Mouse (Mus musculus): ENCODE data around the gene Map7d1. TPM values are rescaled to one million over a fixed set of nuclear protein-coding genes. Genes with fewer than 3 reads are reported as not detected.
"Not testable (repeated sequence)": the region's sequence is repeated elsewhere in the genome, so short reads cannot be mapped to it uniquely, and the experiment has no call there.

The Map7d1 gene
- total RNA-seq, 2 experiments from 2014 or later = 18.8 to 39.6 TPM

DNA sequence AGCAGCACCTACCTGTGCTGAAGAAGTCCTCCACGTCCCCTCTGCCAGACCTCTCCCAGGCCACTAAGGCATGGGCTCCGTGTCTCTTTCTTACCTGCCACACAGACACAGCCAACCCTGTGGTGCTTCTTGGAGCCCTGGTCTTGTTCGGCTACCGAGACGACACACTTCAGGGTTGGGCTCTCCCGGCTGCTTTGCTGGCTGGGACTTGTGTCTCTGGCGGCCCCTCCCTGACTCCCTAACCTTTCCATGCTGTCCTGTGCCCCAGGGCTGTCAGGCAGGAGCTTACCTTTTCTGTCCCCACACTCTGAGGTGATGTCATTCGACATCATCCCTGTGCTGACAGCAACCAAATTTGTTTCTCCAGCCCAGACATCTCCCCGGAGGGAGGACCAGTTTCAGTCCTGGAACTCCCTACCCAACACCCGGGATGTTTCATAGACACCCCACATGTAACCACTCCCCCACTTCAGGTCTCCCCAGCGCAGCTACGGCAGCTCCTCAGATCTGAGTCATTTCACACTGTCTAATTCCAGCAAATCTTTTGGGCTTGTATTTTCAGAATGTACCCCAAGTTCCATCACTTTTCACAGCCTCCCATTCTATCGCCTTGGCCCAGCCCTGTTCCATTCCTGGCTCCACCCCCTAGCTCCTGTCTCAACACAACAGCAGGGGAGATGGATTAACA is 9.8 kb downstream of the Map7d1 start:
- no peak for ATAC-seq (replicated peaks; ENCODE audit: poor library complexity)

DNA sequence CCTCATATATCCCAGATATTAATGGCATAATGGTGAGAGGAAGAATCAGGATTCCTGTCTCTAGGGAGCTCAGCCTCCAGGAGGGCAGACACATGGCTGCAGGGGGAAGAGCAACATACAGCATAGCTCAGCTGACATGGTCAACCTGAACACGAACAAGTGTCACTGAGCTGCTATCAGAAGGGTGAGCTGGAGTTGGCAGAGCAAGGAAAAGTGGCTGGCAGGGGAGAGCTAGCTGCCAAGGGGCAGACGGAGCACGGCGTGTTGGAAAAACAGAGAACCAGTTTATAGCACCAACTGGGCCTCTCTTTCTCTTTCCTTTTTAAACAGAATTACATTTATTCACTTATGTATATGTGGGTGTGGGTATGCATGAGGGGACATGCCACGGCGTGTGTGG is 13.6 kb downstream of the Map7d1 start:
- ATAC-seq (replicated peaks; ENCODE audit: poor library complexity) = no peak

DNA sequence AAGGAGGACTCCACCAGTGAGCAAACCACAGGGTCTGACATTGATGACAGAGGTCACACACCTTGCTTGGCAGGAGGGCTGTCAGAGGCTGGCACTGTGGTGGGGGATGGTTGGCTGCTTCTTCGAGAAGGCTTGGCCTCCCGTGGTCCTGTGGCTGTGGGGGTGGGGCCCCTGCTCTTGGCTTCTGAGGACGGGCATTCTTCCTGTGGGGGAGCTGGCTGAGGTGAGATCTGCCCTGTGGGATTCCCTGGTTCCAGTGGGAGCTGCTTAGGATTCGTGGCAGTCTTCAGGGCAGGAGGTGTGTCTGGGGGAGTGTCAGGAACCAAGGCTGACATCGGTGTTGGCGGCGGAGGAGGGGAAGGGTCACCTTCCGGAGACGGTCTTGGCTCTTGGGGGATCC is 14.2 kb downstream of the Map7d1 start:
- ATAC-seq (replicated peaks; ENCODE audit: poor library complexity) = no peak

DNA sequence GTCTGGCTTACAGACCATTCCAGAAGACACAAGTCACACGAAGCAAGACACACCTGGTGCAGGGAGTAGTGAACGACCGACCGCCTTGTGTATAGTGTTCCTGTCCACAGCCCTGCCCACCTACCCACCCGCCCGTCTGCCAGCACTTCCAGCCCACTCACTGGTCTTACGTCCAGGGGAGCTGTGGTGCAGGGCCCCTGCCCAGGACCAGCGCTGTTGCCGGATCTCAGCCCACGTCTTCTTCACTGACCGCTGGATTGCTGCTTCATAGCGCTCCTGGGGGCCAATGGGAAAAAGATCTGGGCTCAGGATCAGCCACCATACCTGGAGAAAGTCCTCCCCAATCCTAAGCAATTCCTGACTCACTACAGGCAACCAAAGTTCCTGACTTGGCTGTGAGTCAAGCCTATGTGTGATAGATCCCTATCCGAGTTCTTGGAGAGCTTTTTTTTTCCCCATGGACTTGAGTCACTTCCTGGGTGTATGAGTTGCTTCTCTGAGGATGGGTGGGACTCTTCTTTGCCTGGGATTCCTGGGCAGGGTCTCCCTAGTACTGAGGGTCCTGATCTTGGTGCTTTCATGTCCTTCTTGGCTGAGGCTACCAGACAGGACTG is 16.2 kb downstream of the Map7d1 start:
- ATAC-seq (replicated peaks; ENCODE audit: poor library complexity) = no peak

DNA sequence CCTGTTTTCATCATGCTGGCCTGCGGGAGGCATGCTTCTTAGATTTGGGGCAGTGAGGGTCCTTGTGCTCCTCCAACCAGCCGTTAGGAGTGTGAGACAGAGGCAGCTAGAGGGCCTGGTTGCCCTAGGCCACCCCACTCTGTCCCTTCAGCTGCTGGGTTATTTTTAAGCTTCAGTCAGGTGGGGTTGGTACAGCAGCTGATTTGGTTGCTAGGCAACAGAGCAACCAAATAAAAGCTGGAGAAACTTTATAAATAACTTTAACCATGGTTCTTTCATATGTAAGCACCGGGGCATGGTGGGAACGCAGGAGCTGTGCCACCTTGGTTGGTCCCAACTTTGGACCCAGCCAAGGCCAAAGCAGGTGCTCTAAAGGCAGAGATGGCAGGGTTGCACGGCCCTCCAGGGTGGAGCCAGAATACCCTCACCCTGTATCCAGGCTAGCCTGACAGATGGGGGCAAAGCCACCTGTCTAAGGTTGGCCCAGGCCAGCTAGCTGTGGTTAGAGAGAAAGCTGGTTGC is 18.4 kb downstream of the Map7d1 start:
- ATAC-seq (replicated peaks; ENCODE audit: poor library complexity) = no peak

DNA sequence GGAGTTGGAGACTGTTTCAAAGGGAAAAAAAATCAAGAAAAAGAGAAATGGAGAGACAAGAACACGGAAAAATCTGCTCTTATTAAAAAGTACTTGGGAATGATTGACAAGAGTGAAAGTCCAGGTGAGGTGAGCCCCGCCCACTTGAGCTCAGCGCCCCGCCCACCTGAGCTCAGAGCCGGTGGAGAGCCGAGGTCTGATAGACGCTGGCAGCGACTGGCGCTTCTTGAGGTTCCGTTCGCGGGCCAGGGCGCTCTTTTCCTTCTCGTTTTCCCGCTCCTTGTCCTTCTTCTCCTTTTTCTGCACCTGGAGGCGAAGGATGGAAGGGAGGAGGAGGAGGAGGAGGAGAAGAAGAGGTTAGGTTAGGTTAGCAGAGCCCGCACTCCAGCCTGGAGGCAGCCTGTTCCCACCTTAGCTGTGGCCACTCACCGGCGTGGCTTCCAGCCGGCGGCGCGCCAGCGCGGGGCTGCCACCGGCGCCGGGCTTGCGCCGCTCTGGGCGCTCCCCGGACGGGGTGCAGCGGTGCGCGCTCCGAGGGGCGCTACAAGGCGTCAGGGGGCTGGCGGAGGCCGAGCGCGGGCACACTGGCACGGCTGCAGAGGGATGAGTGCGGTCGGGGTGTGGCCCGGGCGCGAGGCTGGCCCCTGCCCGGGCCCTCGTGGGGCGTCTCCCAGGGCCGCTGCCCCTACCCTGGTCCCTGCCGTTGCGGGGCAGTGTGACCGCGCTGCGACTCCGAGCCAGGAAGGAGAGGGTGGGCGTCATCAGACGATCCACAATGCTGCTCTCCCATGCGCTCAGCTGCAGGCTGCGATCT is 19.5 kb downstream of the Map7d1 start:
- no peak for ATAC-seq (replicated peaks; ENCODE audit: poor library complexity)

DNA sequence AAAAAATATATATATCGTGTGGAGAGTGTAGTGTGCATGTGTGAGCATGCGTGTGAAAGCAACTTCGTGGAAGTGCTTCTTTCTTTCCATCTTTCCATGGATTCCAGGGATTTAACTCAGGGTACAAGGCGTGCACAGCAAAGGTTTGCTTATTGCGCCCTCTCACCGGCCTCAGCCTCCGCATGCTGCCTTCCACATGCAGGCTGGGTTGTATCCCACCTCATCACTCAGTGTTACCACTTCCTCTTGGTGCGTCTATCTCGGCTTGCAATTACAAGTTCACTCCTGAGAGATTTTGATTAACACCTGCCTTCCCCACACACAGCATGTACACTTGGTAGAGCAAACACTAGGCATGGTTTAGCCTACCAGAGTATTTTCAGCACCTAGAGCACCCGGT is 21.0 kb downstream of the Map7d1 start:
- ATAC-seq (replicated peaks; ENCODE audit: poor library complexity) = peak; percentile 66

DNA sequence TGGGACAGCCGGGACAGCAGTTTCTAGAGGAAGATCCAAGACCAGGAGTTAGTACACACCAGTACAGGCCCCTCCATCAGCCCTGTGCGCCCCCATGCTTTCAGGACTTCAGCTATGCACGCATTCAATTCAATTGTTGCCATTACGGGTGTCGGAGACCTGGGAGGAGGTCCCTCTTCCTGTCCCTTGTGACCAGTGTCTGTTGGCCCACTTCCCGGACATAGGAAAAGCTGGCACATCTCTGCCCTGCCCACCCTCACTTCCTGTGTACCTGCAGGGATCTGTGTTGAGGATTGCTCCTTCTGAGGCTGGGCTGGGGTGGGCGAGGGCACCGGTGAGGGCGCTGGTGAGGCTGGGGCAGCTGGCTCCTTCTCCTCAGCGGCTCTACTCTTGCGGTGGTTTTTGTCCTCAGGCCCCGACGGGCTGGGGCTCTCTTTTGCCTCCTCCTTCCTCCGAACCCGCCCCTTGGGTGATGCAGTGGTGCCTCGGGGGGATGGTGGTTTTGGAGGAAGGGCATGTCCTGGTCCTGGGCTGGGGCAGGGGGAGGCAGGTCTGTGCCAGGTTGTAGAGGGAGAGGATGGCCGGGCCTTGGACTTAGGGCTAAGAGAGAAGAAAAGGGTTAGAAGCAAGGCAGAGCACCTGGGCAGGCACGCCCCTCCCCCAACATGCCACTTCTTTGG is 21.5 kb downstream of the Map7d1 start:
- ATAC-seq (replicated peaks; ENCODE audit: poor library complexity) = no peak

DNA sequence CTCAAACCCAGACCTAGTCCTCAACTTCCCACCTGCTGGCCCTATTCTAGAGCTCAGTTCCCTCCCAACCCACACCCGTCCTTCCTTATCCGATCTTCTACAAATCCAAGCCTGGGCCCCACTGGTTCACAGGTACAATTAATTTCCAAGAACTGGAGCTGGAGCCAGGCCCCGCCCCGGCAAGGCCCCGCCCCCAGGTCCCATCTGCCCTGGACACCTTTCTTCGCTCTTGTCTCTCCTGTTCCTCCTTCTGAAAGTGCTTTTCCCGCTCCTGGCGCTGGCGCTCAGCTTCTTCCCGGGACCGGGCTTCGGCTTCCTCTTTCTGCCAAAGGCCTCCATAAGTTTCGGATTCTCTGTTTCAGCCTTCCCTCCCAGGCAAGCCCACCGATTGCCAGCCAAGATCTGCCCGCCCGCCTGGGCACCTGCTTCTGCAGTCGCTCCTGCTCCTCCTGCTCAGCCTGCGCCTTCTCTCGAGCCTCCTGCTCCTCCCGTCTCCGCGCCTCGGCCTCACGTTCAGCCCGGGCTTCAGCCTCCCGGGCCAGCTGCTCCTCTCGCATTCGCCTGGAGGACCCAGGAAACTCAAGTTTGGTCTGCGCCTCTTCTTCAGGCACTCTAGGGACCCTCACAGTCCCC is 22.4 kb downstream of the Map7d1 start:
- no peak for ATAC-seq (replicated peaks; ENCODE audit: poor library complexity)

DNA sequence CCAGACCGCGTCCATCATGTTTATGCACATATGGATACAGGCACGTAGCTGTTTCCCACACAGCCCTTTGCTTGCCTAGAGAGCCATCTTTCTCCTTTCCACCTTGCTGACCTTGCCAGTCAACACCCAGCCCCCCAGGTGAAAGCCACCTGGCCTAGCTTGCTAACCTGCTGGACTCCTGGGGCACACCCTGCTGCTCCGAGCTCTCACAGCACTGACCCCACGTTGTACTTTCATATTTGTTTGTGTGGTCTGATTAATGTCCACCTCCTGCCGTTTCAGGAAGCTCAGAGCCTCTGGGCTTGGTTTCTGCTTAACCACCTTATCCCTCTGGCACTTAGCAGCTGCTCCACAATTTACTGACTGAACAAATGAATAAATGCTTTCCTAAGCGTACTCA is 26.2 kb downstream of the Map7d1 start:
- no peak for ATAC-seq (replicated peaks; ENCODE audit: poor library complexity)

DNA sequence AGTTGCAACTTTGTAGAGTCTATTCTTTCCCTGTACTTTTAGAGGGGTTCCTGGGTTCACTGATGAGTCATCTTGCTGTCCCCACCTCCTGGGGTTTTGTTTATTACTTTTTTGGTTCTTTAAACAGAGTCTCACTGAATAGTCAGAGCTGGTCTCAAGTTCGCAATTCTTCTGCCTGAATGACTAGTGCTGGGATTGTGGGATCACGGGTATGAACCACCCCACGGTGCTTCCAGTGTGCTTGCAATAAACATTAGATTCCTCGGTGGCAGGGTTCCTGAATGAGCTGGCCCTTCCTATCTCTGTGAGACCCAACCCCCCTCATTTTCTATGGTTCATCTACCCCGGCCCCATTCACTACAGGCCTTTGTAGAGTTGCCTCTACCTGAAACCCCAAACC is 28.0 kb downstream of the Map7d1 start:
- no peak for ATAC-seq (replicated peaks; ENCODE audit: poor library complexity)

DNA sequence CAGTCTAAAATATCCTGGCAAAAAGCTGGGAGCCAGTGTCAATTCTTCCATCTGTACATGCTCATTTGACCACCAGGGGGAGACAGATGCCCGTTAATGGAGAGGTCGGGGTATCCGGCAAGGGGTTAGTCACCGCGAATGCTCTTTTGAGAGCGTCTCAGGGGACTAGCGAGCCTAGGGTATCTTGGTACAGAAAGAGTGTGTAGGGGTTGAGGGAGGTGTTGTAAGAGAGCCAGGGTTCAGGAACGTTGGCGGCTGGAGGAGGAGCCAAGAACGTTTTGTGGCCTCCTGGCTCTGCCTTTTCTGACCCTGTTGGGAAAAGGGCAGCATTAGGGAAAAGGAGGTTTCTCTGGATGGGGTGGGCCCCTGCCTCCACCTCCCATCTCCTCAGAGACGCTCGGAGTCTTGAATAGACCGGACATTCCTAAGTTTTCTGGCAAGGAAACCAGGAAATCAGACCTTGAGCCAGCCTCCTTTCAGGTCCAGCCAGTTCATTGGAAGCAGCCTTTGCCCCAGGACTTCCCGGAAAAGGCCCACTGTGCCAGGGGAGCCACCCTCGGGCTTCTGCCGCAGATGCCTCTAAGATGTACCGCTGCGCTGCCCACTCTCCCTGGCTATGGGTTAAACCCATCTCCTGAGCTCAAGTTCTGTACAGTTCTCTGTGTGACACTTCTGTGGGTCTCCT is 28.9 kb downstream of the Map7d1 start:
- peak; percentile 98 for ATAC-seq (replicated peaks; ENCODE audit: poor library complexity)

DNA sequence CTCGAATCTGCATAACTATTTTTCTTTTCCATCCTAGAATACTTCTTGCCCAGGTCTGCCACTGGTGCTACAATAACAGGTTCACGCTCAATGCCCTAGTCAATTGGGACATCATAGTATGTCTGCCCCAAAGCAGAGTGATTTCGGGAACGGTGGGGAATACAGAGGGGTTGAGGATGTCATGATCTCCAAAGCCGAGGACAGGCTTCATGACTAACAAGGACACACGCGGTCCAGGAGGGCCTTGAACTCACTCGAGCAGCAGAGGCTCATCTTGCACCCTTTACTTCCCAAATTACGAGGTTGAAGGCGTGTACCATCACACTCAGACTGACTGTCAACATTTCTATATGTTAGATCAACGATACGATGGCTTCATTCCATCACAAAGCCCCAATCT is 29.5 kb downstream of the Map7d1 start:
- ATAC-seq (replicated peaks; ENCODE audit: poor library complexity) = no peak

DNA sequence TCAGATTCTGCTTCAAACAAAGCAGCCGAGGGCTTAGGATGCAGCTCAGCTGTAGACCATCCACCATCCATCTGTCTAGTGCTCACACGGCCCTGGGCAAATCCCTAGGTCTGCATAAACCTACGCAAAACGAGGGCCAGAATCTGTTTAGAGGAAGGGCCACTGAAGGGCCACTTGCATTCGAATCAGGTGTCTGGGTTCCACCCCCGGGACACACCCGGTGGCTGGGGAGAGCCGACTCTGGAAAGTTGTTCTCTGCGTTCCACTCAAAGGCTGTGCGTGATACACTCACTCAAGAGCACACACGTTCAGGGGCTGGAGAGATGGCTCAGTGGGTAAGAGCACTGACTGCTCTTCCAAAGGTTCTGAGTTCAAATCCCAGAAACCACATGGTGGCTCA is 33.5 kb downstream of the Map7d1 start:
- ATAC-seq (replicated peaks; ENCODE audit: poor library complexity) = no peak

DNA sequence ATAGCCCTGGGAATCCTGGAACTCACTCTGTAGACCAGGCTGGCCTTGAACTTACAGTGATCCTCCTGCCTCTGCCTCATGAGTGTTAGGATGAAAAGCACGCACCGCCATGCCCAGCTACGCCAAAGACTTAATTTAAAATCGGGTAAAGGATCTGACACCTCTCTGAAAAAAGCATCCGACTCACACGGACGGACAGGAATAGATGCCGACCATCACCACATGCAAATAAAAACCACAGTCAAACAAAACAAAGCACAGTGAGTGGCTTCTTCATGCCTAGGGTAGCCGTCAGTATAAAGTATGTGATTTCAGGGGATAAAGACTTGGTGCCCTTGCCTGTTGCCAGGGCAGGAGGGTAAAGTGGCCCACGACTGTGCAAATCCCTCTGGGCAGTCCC is 36.1 kb downstream of the Map7d1 start:
- ATAC-seq (replicated peaks; ENCODE audit: poor library complexity) = no peak

DNA sequence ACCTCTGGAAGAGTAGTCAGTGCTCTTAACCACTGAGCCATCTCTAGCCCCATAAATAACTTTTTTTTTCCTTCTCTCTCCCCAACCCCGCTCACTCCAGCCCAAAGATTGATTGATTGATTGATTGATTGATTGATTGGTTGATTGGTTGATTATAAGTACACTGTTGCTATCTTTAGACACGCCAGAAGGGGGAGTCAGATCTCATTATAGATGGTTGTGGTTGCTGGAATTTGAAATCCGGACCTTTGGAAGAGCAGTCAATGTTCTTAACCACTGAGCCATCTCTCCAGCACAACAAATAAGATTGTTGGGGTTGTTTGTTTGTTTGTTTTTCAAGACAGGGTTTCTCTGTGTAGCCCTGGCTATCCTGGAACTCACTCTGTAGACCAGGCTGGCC is 36.6 kb downstream of the Map7d1 start:
- ATAC-seq (replicated peaks; ENCODE audit: poor library complexity) = not testable (repeated sequence)

DNA sequence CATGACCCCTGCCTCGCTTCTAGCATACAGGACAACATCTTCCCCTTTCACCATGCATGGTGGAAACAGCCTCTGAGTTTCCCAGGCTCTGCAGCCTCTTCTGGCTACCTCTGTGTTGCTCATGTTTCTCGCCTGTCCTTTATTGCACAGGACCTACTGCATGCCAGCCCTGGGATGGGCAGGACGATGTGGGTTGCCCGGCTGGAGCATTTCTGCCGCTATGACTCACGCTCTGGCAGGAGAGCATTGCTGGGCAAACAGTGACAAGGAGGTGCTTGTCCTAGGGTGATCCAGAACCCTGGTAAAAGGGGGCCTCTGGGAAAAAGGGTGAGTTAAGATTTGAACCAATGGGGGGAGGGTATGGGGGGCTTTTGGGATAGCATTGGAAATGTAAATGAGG is 38.4 kb downstream of the Map7d1 start:
- no peak for ATAC-seq (replicated peaks; ENCODE audit: poor library complexity)

DNA sequence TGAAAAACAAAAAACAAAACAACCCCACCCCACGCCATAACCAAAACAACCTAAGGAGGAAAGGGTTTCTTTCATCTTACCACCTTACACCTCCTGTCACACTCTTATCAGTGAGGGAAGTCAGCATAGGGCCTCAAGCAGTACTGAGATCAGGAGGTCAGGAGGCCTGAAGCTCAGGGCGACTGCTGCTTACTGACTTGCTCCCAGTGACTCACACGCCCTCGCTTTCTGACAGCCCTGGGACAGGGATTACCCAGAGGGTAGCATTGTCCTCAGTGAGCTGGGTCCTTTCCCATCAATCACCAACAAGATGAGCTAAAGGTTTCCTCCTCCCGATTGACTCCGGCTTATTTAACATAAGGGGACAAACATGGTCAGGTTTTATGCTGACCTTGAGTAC is 49.1 kb downstream of the Map7d1 start:
- no peak for ATAC-seq (replicated peaks; ENCODE audit: poor library complexity)

DNA sequence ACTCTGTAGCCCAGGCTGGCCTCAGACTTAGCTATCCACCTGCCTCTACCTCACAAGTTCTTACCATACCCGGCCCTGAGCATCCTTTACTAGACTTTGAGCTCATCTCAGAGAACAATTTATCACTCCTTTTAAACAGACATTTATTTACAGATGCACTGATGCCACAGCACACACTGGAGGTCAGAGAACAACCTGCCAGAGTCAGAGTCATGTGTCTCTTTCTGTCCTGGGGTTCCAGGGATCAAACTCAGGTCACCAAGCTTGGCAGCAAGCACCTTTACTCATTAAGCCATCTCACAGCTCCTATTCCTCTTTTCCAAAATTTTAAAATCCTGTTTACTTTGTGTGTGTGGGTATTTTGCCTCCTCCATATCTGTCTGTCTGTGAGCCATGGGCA is 50.8 kb downstream of the Map7d1 start:
- ATAC-seq (replicated peaks; ENCODE audit: poor library complexity) = no peak

DNA sequence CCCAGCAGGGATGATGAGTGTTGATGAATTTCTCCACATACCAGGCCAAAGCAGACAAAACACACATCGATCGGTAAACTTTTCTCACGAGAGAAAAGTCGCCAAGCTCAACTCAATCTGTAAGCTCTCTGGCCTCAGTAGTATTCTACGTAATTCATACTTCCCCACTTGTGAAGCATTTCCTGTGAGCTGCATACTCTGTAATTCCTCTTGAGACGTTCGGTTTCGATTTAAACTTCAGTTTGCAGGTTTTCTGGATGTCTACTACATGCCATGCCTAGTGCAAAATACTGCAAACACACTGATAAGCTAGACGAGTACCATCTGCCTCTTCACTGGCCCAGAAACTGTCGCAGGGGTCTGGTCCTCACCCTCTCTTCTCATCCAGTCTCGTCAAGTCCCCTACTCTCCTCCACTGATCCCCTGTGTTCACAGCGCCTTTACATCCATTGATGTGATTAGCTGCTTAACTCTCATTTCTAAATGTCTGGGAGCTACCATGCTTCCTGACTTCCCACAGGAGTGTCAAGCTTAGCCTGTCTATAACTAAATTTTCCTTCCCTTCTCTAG is 51.4 kb downstream of the Map7d1 start:
- no peak for ATAC-seq (replicated peaks; ENCODE audit: poor library complexity)

Data from megakaryocyte progenitor cell, adult 5-6 weeks (primary cell).